ENCODE assay signal across 8 mouse cellular contexts in the genomic region with DNA sequence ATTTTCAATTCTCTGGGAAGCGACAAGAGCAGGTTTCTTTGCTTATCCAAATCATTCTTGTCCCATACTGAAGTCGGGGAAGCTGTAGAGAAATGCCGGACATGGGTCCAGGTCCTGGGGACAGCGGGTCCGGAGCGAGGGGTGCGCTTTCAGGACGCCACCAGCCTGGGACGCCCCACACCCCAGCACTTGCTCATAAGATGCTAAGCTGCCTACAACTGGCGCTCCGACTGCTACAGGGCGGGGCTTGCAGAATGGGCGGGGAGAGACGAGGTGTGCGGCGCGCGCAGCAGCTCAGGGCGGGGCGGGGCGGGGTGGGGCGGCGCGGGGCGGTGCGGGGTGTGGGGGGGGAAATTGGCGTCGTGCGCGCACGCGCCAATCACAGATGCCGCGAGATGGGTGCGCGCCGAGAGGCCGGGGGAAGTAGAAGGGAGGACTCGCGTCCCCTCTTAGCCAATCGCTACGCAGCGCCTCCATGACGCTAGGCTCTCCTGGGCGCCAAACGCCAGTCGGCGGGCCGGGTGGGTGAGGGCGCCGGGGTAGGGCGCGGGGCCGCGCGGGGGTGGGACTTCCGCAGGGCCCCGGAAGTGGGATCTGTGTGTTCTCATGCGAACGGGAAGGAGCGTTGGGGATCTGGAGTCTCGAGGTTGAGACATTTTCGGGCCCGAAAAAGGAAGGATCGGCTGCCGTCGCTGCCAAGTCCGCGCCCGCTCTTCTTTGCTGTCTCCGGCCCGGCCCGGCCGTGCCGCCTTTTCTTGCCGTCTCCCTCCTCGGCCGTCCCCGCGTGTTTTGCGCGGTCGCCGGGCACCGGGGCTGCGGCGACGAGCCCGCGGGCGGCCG. TPM values are rescaled to one million over a fixed set of nuclear protein-coding genes. Genes with fewer than 3 reads are reported as not detected.
A peak's percentile ranks its signal among the peaks of the same experiment; 100 is the strongest.
DNase-seq lines count a peak whose midpoint lies in the region; ATAC-seq and TF ChIP-seq lines count a peak whose summit lies in the region.

TSS of gene Larp4b (plus strand) at position 566 of the 840 bp plus-strand sequence.

- H3K9ac ChIP-seq in hindbrain, embryonic 14.5 days: peak within 1 kb of the TSS; percentile 91

- H3K9me3 ChIP-seq in hindbrain, embryonic 14.5 days (ENCODE audit: control insufficient read depth, low read length): no peaks in the 10 kb centered on the region

- in situ Hi-C loops in Patski (cut with MboI; ENCODE audit: low pct_unique_long_range_greater_than_20kb): loop anchor here (5.0 kb wide), 1 partner anchor 96 kb away; the partner anchor contains the start of gene Gtpbp4

- ATAC-seq in Patski: peak; percentile 99
- peak; percentile 100 for ATAC-seq in hindbrain, embryonic 14.5 days (ENCODE audit: low FRiP score)

- no peak for TF ChIP-seq CTCF in Patski (IDR thresholded peaks at IDR 0.05)

- peak within 1 kb of the TSS; percentile 90 for H3K27ac ChIP-seq in hindbrain, embryonic 14.5 days

- under 1% methylated on average over 81 of the region's 92 CpGs for WGBS in hindbrain, embryonic 14.5 days

- no peaks in the 10 kb centered on the region for H3K36me3 ChIP-seq in hindbrain, embryonic 14.5 days (replicated peaks; ENCODE audit: control insufficient read depth, insufficient read depth)

- peaks cover 26% of the 10 kb centered on the region for H3K4me1 ChIP-seq in hindbrain, embryonic 14.5 days (replicated peaks; ENCODE audit: control insufficient read depth, insufficient read depth, low read length)

- CTCF ChIA-PET in Patski (lab: Charles Lee): no interaction called here

- peak within 1 kb of the TSS; percentile 98 for H3K4me2 ChIP-seq in hindbrain, embryonic 14.5 days (replicated peaks)

- H3K27me3 ChIP-seq in Patski: no peaks in the 10 kb centered on the region
- H3K27me3 ChIP-seq in hindbrain, embryonic 14.5 days (ENCODE audit: control insufficient read depth, insufficient read depth, low read length): no peaks in the 10 kb centered on the region

- peak within 1 kb of the TSS; percentile 97 for H3K4me3 ChIP-seq in hindbrain, embryonic 14.5 days (replicated peaks; ENCODE audit: low read length)

- POLR2A ChIA-PET in Patski (lab: Charles Lee): interaction anchor here (1.4 kb wide), 1 partner anchor 97 kb away, joined by 3 read pairs; no protein-coding TSS in a partner anchor

- peak; percentile 82 for DNase-seq in Patski (ENCODE audit: low read depth, low spot score)
- DNase-seq in cerebellum, postnatal 14 days: peak; percentile 97 to 98
- DNase-seq in frontal cortex, postnatal 25 days (ENCODE audit: low spot score in 2 of 2): peak; percentile 73 to 89
- DNase-seq in hindbrain, embryonic 14.5 days (ENCODE audit: low spot score): peak; percentile 96
- DNase-seq in layer of hippocampus, postnatal 36 days: peak; percentile 95 to 96
- DNase-seq in lung, postnatal 36 days: peak; percentile 96
- peak; percentile 99 for DNase-seq in retina, postnatal 1 day
- DNase-seq in urinary bladder, adult 18-20 months (ENCODE audit: low spot score in 2 of 2): peak; percentile 81 to 95

RNA-seq across cellular contexts. Expression of gene Larp4b, which starts in this region (rescaled TPM):
- 45.2 TPM for polyA plus RNA-seq in Patski (2021)
- polyA plus RNA-seq in hindbrain, embryonic 14.5 days (2014; fragmentation: Nextera tagmentation; extraction: Ambion mirVana): 48.0 and 52.7 TPM in 2 replicates
- total RNA-seq in layer of hippocampus, postnatal 36 days (2021): 10 to 100 TPM; 68.8 to 73.1 TPM

Comparison
In these comparisons a context has a peak if more than half of its experiments do, and no peak if none do; other contexts are left out.
1. Peak in every context shown above with its lines: DNase-seq, ATAC-seq, H3K4me3 ChIP-seq and H3K27ac ChIP-seq.